Mouse (Mus musculus): ENCODE measurements around the gene Shc3. TPM values are rescaled to one million over a fixed set of nuclear protein-coding genes. Genes with fewer than 3 reads are reported as not detected.

Gene Shc3
- polyA plus RNA-seq, 1 experiment from 2014 or later, result 0.46 TPM

GRCm38 (mm10) chr13:51567078-51567395 is 2.2 kb downstream of the Shc3 start:
- H3K4me1 ChIP-seq (ENCODE audit: control insufficient read depth, insufficient read depth, low read length), result peaks cover 23% of the 10 kb centered on the region; the same call in 1 of the 2 replicates
- peak overlapping the region; percentile 37 for H3K4me3 ChIP-seq (ENCODE audit: low read depth, low read length)
- H3K36me3 ChIP-seq (ENCODE audit: control insufficient read depth, insufficient read depth, low read length), result no peaks in the 10 kb centered on the region
- no peaks in the 10 kb centered on the region for H3K9me3 ChIP-seq (ENCODE audit: control insufficient read depth, low read depth, low read length)
- H3K9ac ChIP-seq (replicated peaks; ENCODE audit: low read depth, low read length), result peak overlapping the region; percentile 33; the same call in 1 of the 2 replicates
- WGBS, result under 1% methylated on average over 42 of the region's 42 CpGs
- peaks cover 42% of the 10 kb centered on the region for H3K27me3 ChIP-seq (ENCODE audit: control insufficient read depth, insufficient read depth, low read length)
- H3K27ac ChIP-seq (ENCODE audit: low read length), result no peak overlapping the region
- ATAC-seq (ENCODE audit: insufficient number of reproducible peaks, insufficient read depth, low FRiP score, low read depth), result no peak
- peak overlapping the region; percentile 84 for H3K4me2 ChIP-seq (replicated peaks; ENCODE audit: low read depth, low read length)

- Histone ChIP-seq H3K36me3 (ENCODE audit: control insufficient read depth, insufficient read depth, low read length) (no peaks in the 10 kb centered on the region), H3K4me1 (ENCODE audit: control insufficient read depth, insufficient read depth, low read length) (peaks cover 23% of the 10 kb centered on the region; the same call in 1 of the 2 replicates), H3K27ac (ENCODE audit: low read length) (no peak overlapping the region), H3K4me3 (ENCODE audit: low read depth, low read length) (peak overlapping the region; percentile 37), H3K4me2 (replicated peaks; ENCODE audit: low read depth, low read length) (peak overlapping the region; percentile 84), H3K9ac (replicated peaks; ENCODE audit: low read depth, low read length) (peak overlapping the region; percentile 33; the same call in 1 of the 2 replicates), H3K9me3 (ENCODE audit: control insufficient read depth, low read depth, low read length) (no peaks in the 10 kb centered on the region), H3K27me3 (ENCODE audit: control insufficient read depth, insufficient read depth, low read length) (peaks cover 42% of the 10 kb centered on the region)
- no peak for ATAC-seq (ENCODE audit: insufficient number of reproducible peaks, insufficient read depth, low FRiP score, low read depth)
- WGBS, result 12% methylated on average over 22 of the region's 22 CpGs
Measured at GRCm38 (mm10) chr13:51566371-51567077, 2.7 kb downstream of the Shc3 start.

- WGBS, result 65% methylated on average over 6 of the region's 6 CpGs
- Histone ChIP-seq H3K27me3 (ENCODE audit: control insufficient read depth, insufficient read depth, low read length) (peaks cover 42% of the 10 kb centered on the region), H3K9ac (replicated peaks; ENCODE audit: low read depth, low read length) (no peak overlapping the region), H3K4me2 (replicated peaks; ENCODE audit: low read depth, low read length) (no peak overlapping the region), H3K4me3 (ENCODE audit: low read depth, low read length) (no peak overlapping the region), H3K27ac (ENCODE audit: low read length) (no peak overlapping the region), H3K4me1 (ENCODE audit: control insufficient read depth, insufficient read depth, low read length) (peaks cover 23% of the 10 kb centered on the region; the same call in 1 of the 2 replicates), H3K9me3 (ENCODE audit: control insufficient read depth, low read depth, low read length) (no peaks in the 10 kb centered on the region), H3K36me3 (ENCODE audit: control insufficient read depth, insufficient read depth, low read length) (no peaks in the 10 kb centered on the region)
- no peak for ATAC-seq (ENCODE audit: insufficient number of reproducible peaks, insufficient read depth, low FRiP score, low read depth)
Measured at GRCm38 (mm10) chr13:51564741-51565140, 4.5 kb downstream of the Shc3 start.

GRCm38 (mm10) chr13:51553343-51553742 is 15.9 kb downstream of the Shc3 start:
- no peak overlapping the region for H3K9ac ChIP-seq (replicated peaks; ENCODE audit: low read depth, low read length)
- no peak overlapping the region for H3K4me2 ChIP-seq (replicated peaks; ENCODE audit: low read depth, low read length)
- no peaks in the 10 kb centered on the region for H3K4me1 ChIP-seq (ENCODE audit: control insufficient read depth, insufficient read depth, low read length)
- H3K27me3 ChIP-seq (ENCODE audit: control insufficient read depth, insufficient read depth, low read length), result no peaks in the 10 kb centered on the region
- no peak overlapping the region for H3K27ac ChIP-seq (ENCODE audit: low read length)
- no peaks in the 10 kb centered on the region for H3K36me3 ChIP-seq (ENCODE audit: control insufficient read depth, insufficient read depth, low read length)
- H3K9me3 ChIP-seq (ENCODE audit: control insufficient read depth, low read depth, low read length), result no peaks in the 10 kb centered on the region
- no peak overlapping the region for H3K4me3 ChIP-seq (ENCODE audit: low read depth, low read length)
- no peak for ATAC-seq (ENCODE audit: insufficient number of reproducible peaks, insufficient read depth, low FRiP score, low read depth)
- 78% methylated on average over 11 of the region's 11 CpGs for WGBS

GRCm38 (mm10) chr13:51552233-51552632 is 17.0 kb downstream of the Shc3 start:
- WGBS, result 49% methylated on average over 3 of the region's 3 CpGs
- ATAC-seq (ENCODE audit: insufficient number of reproducible peaks, insufficient read depth, low FRiP score, low read depth), result no peak
- H3K27ac ChIP-seq (ENCODE audit: low read length), result no peak overlapping the region

GRCm38 (mm10) chr13:51551824-51552223 is 17.4 kb downstream of the Shc3 start:
- H3K27me3 ChIP-seq (ENCODE audit: control insufficient read depth, insufficient read depth, low read length), result no peaks in the 10 kb centered on the region
- no peak for ATAC-seq (ENCODE audit: insufficient number of reproducible peaks, insufficient read depth, low FRiP score, low read depth)
- no peaks in the 10 kb centered on the region for H3K9me3 ChIP-seq (ENCODE audit: control insufficient read depth, low read depth, low read length)
- no peak overlapping the region for H3K4me2 ChIP-seq (replicated peaks; ENCODE audit: low read depth, low read length)
- H3K9ac ChIP-seq (replicated peaks; ENCODE audit: low read depth, low read length), result no peak overlapping the region
- H3K4me1 ChIP-seq (ENCODE audit: control insufficient read depth, insufficient read depth, low read length), result no peaks in the 10 kb centered on the region
- 79% methylated on average over 3 of the region's 3 CpGs for WGBS
- H3K36me3 ChIP-seq (ENCODE audit: control insufficient read depth, insufficient read depth, low read length), result no peaks in the 10 kb centered on the region
- H3K4me3 ChIP-seq (ENCODE audit: low read depth, low read length), result no peak overlapping the region
- no peak overlapping the region for H3K27ac ChIP-seq (ENCODE audit: low read length)

More at GRCm38 (mm10) chr13:51552233-51552632, 17.0 kb downstream of the Shc3 start:
- Histone ChIP-seq H3K9me3 (ENCODE audit: control insufficient read depth, low read depth, low read length) (no peaks in the 10 kb centered on the region), H3K4me3 (ENCODE audit: low read depth, low read length) (no peak overlapping the region), H3K27me3 (ENCODE audit: control insufficient read depth, insufficient read depth, low read length) (no peaks in the 10 kb centered on the region), H3K4me2 (replicated peaks; ENCODE audit: low read depth, low read length) (no peak overlapping the region), H3K36me3 (ENCODE audit: control insufficient read depth, insufficient read depth, low read length) (no peaks in the 10 kb centered on the region), H3K4me1 (ENCODE audit: control insufficient read depth, insufficient read depth, low read length) (no peaks in the 10 kb centered on the region), H3K9ac (replicated peaks; ENCODE audit: low read depth, low read length) (no peak overlapping the region)

- Histone ChIP-seq H3K4me3 (ENCODE audit: low read depth, low read length) (no peak overlapping the region), H3K4me2 (replicated peaks; ENCODE audit: low read depth, low read length) (no peak overlapping the region), H3K9ac (replicated peaks; ENCODE audit: low read depth, low read length) (no peak overlapping the region), H3K4me1 (ENCODE audit: control insufficient read depth, insufficient read depth, low read length) (no peaks in the 10 kb centered on the region), H3K27ac (ENCODE audit: low read length) (no peak overlapping the region), H3K27me3 (ENCODE audit: control insufficient read depth, insufficient read depth, low read length) (no peaks in the 10 kb centered on the region), H3K9me3 (ENCODE audit: control insufficient read depth, low read depth, low read length) (no peaks in the 10 kb centered on the region), H3K36me3 (ENCODE audit: control insufficient read depth, insufficient read depth, low read length) (no peaks in the 10 kb centered on the region)
- 85% methylated on average over 8 of the region's 8 CpGs for WGBS
- ATAC-seq (ENCODE audit: insufficient number of reproducible peaks, insufficient read depth, low FRiP score, low read depth), result no peak
Measured at GRCm38 (mm10) chr13:51539816-51540215, 29.4 kb downstream of the Shc3 start.

- H3K9ac ChIP-seq (replicated peaks; ENCODE audit: low read depth, low read length), result no peak overlapping the region
- no peak overlapping the region for H3K27ac ChIP-seq (ENCODE audit: low read length)
- H3K9me3 ChIP-seq (ENCODE audit: control insufficient read depth, low read depth, low read length), result no peaks in the 10 kb centered on the region
- no peaks in the 10 kb centered on the region for H3K4me1 ChIP-seq (ENCODE audit: control insufficient read depth, insufficient read depth, low read length)
- no peak overlapping the region for H3K4me3 ChIP-seq (ENCODE audit: low read depth, low read length)
- no peaks in the 10 kb centered on the region for H3K36me3 ChIP-seq (ENCODE audit: control insufficient read depth, insufficient read depth, low read length)
- no peak overlapping the region for H3K4me2 ChIP-seq (replicated peaks; ENCODE audit: low read depth, low read length)
- ATAC-seq (ENCODE audit: insufficient number of reproducible peaks, insufficient read depth, low FRiP score, low read depth), result no peak
- H3K27me3 ChIP-seq (ENCODE audit: control insufficient read depth, insufficient read depth, low read length), result no peaks in the 10 kb centered on the region
- 86% methylated on average over 7 of the region's 7 CpGs for WGBS
Measured at GRCm38 (mm10) chr13:51535326-51535725, 33.9 kb downstream of the Shc3 start.

- 59% methylated on average over 7 of the region's 7 CpGs for WGBS
- no peak overlapping the region for H3K9ac ChIP-seq (replicated peaks; ENCODE audit: low read depth, low read length)
- H3K27ac ChIP-seq (ENCODE audit: low read length), result no peak overlapping the region
- no peak for ATAC-seq (ENCODE audit: insufficient number of reproducible peaks, insufficient read depth, low FRiP score, low read depth)
- H3K4me3 ChIP-seq (ENCODE audit: low read depth, low read length), result no peak overlapping the region
- H3K4me2 ChIP-seq (replicated peaks; ENCODE audit: low read depth, low read length), result no peak overlapping the region
- H3K4me1 ChIP-seq (ENCODE audit: control insufficient read depth, insufficient read depth, low read length), result no peaks in the 10 kb centered on the region
- H3K27me3 ChIP-seq (ENCODE audit: control insufficient read depth, insufficient read depth, low read length), result no peaks in the 10 kb centered on the region
- H3K9me3 ChIP-seq (ENCODE audit: control insufficient read depth, low read depth, low read length), result no peaks in the 10 kb centered on the region
- no peaks in the 10 kb centered on the region for H3K36me3 ChIP-seq (ENCODE audit: control insufficient read depth, insufficient read depth, low read length)
Measured at GRCm38 (mm10) chr13:51526480-51526879, 42.7 kb downstream of the Shc3 start.

Data from stomach, embryonic 14.5 days (tissue).